Mouse (Mus musculus) neutrophil, adult 5-6 weeks (primary cell): ENCODE data around the gene Strbp. TPM values are rescaled to one million over a fixed set of nuclear protein-coding genes. Genes with fewer than 3 reads are reported as not detected.

ENCODE experiments used
- ATAC-seq: fragments of 151-379, 151-347 bp; 2 replicates; pipeline ENCODE4 v1.8.0; 2017; ENCODE audit warnings: mild to moderate bottlenecking, moderate TSS enrichment; ENCODE audit not compliant: insufficient number of reproducible peaks, poor library complexity, low FRiP score, severe bottlenecking; ENCODE audit errors: extremely low read depth
- total RNA-seq: library from RNA; stranded (forward); fragments of 200-1000 nt; gene quantifications from 2 replicates; pipeline ENCODE4 v1.2.3, GENCODE M21; 2017

Gene Strbp
- 86.9 and 104 TPM in 2 replicates for total RNA-seq

DNA sequence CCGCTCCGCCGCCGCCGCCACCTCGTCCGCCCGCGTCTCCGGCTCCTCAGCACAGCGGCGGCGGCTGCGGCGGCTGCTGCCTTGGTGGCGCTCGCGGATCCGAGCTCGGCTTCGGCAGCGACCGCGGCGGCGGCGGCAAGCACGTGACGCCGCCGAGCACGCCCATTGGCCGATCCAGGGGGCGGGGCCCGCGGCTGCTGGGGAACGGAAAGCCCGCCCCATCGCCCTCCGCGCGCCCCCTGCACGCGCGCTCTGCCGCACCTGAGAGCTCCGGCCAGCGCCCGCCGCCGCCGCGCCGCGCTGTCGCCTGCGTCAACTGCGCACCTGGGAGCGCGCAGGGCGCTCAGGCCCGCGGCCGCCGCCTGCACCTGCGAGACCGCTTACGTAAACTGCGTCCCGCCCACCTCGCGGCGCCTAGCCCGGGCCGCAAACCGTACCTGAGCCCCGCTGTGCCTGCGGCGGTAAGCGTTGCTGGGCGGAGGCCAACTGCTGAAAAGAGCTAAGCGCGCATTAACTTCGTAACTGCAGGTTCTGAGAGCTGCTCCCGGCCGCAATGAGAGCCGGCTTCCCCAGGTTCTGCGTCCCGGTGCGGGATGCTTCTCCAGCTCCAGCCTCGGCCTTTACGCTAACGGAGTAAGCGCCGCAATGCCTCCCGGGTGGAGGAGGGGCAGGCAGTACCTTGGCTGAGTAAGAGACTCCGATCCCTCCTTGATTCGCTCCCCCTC lies at the start of gene Strbp:
Gene Strbp, minus strand, starts transcription at position 630 of the 725 bp plus-strand sequence.
- peak; percentile 76 for ATAC-seq

DNA sequence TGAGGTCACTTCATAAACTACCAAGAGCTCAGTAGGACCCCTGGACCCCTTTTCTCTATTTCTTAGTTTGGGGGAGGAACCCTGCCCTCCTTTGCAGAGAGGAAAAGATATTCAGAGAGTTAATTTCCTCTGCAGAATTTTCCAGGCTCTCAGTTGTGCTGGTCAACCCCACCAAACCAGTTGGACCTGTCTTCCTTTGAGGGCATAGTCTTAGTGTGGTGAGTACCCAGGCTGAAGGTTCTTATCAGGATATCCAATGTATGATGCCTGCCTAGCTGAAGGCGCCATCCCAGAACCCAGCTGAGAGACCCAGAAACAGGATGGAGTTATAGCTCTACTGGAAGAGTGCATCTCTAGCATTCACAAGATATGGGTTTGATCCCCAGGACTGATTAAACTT lies 47.5 kb upstream of the Strbp start:
- ATAC-seq = no peak

DNA sequence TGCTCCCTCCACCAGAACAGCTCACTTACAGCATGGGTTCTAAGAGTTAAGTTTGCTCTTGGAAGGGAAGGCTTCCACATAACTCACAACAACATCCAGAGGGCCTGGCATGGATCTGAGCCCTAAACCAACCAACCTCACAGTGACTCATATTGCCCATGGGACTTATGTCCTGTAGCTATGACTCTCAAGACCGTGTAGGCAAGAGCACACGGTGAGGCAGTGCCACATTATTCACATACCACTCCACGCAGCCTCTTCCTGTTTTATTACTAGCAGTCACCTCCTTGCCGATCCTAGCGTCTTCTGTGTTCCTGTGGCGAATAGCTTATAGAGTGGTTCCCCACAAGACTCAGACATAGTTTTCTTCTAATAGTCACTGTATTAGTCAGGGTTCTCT lies 45.7 kb upstream of the Strbp start:
- peak; percentile 23; the same call in 1 of the 2 replicates for ATAC-seq

DNA sequence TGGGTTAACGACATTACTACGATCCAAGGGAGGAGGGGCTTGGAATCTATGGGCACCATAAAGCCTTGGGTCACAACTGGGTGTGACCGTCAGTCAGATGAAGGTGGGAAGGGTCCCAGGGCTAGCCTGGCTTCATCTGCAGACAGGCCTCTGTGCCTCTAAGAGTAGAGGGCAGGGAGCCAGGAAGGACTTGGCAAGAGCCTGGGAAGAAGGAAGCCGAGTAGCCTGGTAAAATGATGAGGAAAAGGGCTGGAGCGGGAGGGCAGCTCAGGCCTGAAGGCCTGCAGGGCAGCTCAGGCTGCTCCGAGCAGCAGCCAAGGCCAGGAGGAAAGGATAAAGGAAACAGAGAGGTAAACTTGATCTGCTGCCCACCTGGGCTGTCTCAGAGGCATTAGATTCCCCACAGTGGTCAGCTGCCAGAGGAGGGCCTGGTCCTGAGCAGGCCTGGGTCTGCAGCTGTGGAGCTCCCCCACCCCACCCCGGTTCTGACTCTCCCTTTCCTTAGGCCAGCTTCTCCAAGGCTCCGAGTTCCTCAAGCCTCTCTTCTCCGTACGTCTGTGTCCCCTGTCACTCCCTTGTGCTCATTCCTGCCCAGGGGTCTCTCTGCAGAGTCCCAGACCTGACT lies 44.9 kb upstream of the Strbp start:
- ATAC-seq = no peak

DNA sequence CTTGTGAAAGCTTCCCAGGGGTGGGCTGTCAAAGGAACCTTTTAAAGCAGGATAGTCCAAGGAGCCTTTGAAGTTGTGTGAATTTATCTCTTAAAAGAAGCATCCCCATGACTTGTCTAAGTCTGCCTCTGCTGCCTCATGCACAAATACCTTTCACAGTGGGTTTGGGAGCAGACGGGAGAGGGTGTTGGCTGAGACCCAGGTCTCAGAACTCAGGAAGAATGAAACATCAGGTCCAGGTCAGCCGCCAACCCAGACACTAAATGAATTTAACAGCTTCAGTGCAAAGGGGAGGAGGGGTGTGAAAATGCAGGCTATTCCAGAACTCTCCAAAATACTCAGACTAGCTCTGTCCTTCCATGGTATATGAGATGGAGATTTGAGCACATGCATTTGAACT lies 44.2 kb upstream of the Strbp start:
- ATAC-seq = no peak

DNA sequence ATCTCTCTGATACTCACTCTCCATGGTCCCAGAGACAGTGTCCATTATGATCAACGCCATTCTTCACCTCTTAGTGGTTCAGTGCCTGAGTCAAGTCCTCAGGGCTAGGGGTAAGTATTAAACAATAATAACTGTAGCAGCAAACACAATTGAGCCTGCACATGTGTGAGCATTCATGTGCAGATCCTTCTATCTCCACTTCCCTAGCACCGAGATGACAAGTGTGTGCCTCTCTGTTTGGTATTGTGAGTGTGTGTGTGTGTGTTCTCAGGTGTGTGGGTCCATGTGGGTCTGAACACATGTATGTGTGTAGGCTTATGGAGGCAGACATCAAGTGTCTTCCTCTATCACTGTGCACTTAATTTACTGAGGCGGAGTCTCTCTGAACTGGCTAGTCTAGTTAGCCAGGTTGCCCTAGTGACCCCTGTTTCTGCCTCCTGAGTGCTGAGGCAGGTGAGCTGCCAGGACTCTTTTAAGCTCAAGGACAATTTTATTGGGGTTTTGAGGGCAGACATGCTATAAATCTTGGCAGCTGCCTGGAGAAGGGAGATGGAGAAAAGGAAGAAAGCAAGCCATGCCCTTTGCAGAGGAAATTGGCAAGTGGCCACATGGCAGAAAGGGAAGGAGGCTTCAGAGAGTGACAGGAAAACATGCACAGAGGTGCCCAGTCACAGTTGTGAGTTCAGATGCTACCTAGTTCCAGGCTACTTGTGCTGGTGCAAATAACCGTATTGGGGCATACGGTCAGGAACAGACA lies 42.8 kb upstream of the Strbp start:
- ATAC-seq = peak; percentile 57

DNA sequence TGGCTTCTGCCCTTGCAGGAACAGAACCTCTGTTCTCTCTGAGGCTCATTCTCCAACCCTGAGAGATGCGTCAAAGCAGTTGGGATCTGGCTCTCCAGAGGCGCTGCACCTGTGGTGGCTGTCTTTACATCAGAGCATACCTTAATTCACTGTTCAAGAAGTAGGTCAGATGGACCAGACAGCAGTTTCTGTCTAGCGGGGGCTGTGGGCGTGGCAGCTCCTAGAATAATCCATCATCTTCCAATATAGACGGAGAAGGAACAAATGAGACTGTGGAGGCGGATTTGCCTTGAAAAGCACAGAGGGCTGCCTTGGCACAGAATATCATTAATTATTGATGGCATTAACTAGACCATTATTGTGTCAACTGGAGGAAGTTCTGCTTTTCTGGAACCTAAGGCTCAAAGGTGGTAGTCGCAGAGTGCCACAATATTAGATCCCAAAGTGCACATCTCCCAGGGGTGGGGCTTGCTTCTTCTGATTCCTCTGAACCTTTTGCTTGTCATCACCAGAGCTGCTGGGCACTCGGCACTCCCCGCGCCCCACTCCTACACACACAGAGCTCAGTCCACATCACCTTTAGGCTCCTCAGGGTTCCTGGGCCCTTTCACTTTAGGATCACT lies 41.2 kb upstream of the Strbp start:
- no peak for ATAC-seq

DNA sequence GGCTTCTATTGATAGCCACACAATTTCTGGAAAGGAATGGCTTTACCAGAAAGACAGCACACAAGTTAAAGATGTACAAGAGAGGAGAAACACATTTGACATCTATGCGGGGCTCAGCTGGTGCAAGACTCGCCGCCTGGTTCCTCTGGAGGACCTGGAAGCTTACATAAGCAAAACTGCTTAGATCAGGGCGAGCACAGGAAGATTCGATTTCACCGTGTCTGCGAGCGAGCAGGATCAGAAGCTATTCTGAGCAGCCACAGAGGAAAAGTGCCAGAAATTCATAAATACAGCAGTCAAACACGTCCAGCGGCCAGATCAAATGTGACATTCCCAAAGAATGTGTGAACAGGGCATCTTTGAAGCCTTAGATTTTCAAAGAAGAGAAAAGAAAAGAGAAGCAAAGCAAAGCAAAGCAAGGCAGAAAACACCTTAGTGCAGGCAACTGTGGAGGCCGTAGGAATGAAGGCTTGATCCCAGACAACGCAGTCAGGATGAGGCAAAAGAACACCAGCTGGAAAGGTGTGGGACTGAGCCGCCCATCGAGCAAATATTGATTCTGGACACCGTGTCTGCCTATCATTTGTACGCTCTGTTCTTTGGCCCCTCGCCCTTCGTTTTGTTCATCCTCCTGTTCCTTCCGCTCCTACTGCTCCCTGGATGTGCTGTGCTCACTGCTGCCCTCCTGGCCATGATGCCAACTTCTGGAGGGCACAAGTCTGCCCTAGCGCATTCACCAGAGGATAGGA lies 38.3 kb upstream of the Strbp start:
- no peak for ATAC-seq

DNA sequence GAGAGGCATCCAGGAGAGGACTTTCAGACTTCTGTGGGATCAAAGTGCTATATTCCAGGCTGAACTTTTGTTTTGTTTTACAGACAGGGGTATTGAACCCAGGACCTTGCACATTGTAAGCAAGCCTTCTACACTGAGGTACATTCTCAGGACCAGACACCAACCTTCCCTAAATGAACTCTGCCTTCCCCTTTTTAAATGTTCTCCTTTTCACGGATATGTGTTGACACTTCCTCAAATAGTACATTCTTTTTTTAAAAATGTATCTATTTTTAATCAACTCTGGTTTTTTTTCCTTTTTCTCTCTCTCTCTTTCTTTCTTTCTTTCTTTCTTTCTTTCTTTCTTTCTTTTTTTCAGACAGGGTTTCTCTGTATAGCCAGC lies 32.1 kb upstream of the Strbp start:
- ATAC-seq = peak; percentile 52; the same call in 1 of the 2 replicates

DNA sequence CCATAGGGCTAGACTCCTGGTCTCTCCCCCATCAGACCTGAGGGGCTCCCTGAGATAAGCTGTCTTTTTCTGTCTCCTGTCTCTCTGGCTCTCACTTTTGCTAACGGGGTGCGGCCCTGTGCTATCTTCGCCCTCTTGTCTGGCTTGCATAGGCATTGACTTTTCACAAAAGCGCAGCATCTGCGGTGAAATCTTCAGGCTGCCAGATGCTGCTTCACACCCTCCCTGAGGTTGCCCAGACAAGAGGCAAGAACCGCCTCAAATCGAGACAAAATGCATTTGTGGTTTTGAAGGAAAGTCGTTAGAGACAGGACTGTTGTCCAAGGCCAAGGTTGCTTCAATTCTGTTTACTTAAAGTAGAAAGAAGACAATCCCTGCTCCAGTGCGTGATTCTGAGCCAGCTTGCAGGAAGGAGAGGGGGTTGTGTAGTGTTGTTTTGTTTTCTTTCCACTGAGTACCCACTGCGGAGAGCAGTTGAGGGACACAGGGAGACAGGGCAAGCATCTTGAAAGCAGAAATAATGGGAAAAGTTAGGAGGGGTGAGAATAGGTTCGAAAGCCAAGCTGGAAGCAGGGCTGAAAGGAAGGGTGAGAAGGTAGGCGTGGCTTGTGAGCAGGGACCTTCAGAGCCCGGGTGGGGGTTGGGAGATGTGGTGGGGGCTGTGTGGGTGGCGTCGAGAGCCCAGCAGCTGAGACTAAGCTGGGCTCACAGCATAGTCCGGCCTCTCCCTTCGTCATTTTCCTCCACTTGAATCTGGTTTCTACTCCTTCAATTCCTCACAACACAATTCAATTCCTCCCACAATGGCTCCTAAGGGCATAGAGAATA lies 31.5 kb upstream of the Strbp start:
- ATAC-seq = no peak

DNA sequence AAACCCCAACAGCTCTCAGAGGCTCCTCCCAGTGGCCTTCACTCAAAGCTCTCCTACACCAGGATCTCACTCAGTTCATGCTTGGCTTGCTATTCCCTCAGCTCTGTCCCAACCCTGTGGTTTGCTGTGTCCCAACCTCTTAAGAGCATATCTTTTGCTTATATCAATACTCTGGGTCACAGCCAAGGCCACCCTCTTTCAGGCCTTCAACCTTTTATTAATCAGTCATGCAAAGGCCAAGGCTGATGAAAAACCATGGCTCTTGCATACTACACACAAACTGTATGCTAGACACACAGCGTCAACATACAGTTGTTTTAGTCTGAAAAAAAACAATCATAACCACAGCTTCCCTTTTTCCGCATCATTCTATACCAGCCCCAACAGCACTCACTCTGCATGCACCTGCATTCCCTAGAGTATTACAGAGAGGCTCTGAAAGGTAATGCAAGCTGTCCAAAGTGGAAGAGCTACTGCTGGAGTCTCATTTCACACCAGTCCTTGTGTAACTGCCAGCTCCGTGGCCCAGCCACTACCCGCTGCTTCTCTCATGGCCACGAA lies 27.7 kb upstream of the Strbp start:
- ATAC-seq = peak; percentile 84

DNA sequence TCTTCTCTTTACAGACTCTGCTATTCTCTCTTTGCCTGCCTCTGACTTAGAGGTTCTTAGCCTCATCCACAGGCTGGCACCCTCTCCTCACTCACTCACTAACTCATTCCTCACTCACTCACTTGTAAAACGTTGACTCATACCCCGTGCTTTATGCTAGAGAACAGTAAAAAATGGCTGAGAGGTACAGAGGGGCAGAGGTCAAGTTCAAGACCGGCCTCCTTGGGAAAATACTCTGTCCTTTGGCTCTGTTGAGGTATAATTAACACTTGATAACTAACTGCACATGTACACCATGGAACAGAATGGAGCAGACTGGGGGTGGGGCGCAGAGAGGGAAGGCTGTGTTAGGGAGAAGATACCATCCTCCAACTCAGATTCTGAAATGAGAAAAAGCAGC lies 20.6 kb upstream of the Strbp start:
- no peak for ATAC-seq

DNA sequence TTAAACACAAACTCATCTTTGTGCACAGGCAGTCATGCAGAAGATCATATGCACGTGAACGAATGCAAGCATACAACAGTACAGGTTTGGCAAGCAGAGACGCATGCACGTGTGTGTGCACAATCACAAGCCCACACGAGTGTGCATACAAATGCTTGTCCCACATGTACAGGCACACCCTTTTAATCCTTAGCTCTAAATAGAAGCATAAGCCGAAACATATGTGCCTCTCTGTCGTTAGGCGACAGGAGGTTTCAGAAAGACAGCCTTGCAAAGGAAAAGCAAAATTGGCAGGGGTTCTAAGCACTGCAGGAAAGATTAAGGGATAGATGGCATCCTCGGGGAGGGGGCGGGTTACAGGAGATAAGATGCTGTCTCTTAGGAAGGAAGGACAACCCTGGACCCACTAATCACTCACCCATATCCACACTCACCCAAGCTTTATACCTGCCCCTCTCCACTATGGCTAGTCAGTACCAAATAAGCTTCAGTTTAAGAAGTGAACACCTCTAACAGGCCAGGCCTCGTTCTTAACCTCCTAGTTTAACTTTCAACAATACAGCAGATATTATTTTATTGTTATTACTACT lies 19.9 kb upstream of the Strbp start:
- ATAC-seq = no peak

DNA sequence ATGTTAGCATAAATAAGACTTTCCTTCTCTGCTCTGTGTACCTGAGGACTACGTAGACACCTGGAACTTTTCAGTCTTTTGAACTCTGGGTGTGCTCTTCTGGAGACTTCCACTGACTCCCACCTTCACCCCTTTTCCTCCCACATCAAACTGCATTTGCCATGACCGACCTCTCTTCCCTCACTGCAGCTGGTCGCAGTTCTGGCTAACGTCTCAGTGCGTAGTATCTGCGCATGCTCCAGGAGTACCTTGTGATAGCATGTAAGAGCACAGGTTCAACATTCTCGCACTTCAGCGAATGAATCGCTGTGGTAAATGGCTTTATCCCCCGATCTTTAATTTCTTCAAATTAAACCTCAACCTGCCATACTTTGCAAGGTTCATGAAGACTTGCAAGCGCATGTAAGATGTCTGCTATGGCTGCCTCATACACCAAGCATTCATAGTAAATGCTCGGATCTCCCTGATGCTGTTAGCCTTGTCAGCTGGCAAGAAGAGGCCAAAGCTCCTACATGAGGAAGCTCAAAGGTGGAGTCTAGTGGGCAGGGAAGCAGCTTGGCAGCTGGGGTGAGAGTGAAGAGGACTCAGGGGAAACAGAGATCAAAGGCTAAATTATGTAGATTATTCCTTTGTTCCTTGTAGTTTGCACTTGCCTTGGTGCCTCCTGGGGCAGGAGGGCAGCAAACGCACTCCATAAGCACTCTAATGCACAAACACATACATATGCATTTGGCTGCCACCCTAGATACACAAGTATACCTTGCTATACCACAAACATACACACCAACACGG lies 19.2 kb upstream of the Strbp start:
- ATAC-seq = no peak

DNA sequence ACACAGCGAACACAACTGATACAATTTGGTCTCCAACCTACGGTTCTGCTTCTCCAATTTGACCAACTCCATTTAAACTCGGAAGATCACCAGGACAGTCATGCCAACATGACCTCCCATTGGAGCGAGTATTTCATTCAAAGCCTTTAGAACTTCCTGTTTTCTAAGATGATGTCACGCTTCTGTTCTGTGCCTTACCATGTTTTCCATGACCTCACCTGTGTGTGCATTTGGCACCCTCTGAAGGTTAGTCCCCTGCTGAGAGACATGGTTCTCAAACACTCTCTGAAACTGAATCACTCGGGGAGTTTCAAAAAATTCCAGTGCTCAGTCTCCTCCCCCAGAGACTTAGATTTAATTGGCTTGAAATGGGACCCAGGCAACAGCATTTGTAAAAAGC lies 12.6 kb upstream of the Strbp start:
- ATAC-seq = peak; percentile 63; the same call in 1 of the 2 replicates

DNA sequence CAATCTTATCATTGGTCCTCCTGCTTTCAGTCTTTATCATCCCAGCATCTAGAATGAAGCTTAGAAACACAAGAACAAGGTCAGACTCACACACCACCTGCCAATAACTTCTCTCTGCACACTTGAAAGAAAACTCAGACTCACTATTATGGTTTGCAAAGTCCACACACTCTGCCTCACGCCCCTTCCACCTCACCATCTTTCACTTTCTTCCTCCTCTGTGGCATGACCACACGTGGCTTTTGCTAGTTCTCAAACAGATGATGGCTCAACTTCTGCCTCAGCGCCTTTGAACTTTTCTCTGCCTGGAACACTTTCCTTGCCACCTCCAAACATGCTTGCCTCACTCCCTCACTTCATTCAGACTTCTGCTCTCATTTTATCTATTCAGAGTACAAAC lies 11.7 kb upstream of the Strbp start:
- no peak for ATAC-seq

DNA sequence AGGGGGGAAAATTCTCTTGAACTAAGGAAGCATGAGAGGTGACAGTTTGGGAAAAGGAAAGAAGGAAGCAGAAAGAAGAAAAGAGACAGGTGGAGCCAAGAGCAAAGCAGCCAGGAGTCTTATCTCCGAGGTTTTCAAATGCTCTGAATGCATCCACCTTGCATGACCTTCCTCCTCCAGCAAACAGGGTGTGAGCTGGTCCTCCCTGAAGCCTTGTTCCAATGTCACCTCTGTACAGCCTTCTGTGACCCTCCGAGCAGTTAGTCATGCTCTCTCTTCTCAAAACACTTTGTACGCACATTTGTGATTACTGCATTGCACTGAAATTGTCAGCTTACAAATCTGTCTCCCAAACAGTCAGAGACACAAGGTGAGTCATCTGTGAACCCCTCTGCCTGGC lies 9.4 kb upstream of the Strbp start:
- no peak for ATAC-seq
